In genomic region chr3:148510381-148510780, GRCm38 (mm10) we compare ENCODE assay signal across 26 mouse cellular contexts.
DNase-seq lines count a peak whose midpoint lies in the region; ATAC-seq lines count a peak whose summit lies in the region.
"Had no signal": no experiment of that assay in that cellular context is flagged by ENCODE, and none has a peak within 500 bp of the region (broad histone marks: within the 10 kb centered on the region; RNA-seq: fewer than 3 reads in every experiment).

No protein-coding gene starts in this region.

- 0 out of 2 replicates have a peak, but pooled peaks have one; percentile 12 for ATAC-seq in liver, embryonic 11.5 days (replicated peaks; ENCODE audit: low FRiP score)
- peak; percentile 74 for ATAC-seq in megakaryocyte, adult 5-6 weeks (ENCODE audit: poor library complexity, severe bottlenecking)
- ATAC-seq: hindbrain, postnatal 0 days had no signal

- no peaks in the 10 kb centered on the region for H3K4me1 ChIP-seq in liver, embryonic 11.5 days (replicated peaks; ENCODE audit: control insufficient read depth, insufficient read depth, low read length)
- H3K4me1 ChIP-seq: embryonic facial prominence, embryonic 12.5 days; kidney, embryonic 15.5 days; limb, embryonic 15.5 days; neural tube, embryonic 12.5 days had no signal

- H3K36me3 ChIP-seq in liver, embryonic 11.5 days (ENCODE audit: control insufficient read depth, insufficient read depth, low read length), result no peaks in the 10 kb centered on the region
- H3K36me3 ChIP-seq: embryonic facial prominence, embryonic 12.5 days; kidney, embryonic 15.5 days; limb, embryonic 15.5 days; neural tube, embryonic 12.5 days had no signal

- WGBS in liver, embryonic 11.5 days, result 46% methylated on average over 5 of the region's 5 CpGs

- H3K4me2 ChIP-seq in liver, embryonic 11.5 days, result no peak overlapping the region
- H3K4me2 ChIP-seq: embryonic facial prominence, embryonic 12.5 days; kidney, embryonic 15.5 days; limb, embryonic 15.5 days; neural tube, embryonic 12.5 days had no signal

- no peak overlapping the region for H3K4me3 ChIP-seq in liver, embryonic 11.5 days (ENCODE audit: low read depth, low read length)
- H3K4me3 ChIP-seq: embryonic facial prominence, embryonic 12.5 days; kidney, embryonic 15.5 days; limb, embryonic 15.5 days; neural tube, embryonic 12.5 days had no signal

- no peak for DNase-seq in liver, embryonic 11.5 days (ENCODE audit: low spot score)
- DNase-seq in liver, result no peak
- DNase-seq in c-Kit-positive CD71-negative TER-119-negative erythroid progenitor cells, embryonic 14.5 days (ENCODE audit: low read depth), result peak; percentile 16
- DNase-seq in urinary bladder, postnatal 36 days (ENCODE audit: low spot score in 2 of 2), result no peak
- DNase-seq in cerebellum, postnatal 36 days, result no peak
- DNase-seq in right cerebral cortex, postnatal 25 days, result no peak
- DNase-seq in layer of hippocampus, adult 8-10 months (ENCODE audit: low spot score in 2 of 2), result no peak
- DNase-seq: cerebellum, adult 11-12 months; cerebellum, postnatal 10 days; gastrocnemius, postnatal 25 days; heart, postnatal 4 days; kidney, adult 11 months; kidney, postnatal 36 days; layer of hippocampus, adult 9-11 months; lung, adult 18-20 months; lung, postnatal 10 days; midbrain, embryonic 14.5 days; retina, postnatal 1 day; thymus, adult 18-20 months; thymus, postnatal 36 days had no signal

- no peak overlapping the region for H3K9ac ChIP-seq in liver, embryonic 11.5 days (ENCODE audit: low read depth, low read length)
- H3K9ac ChIP-seq: embryonic facial prominence, embryonic 12.5 days; kidney, embryonic 15.5 days; limb, embryonic 15.5 days; neural tube, embryonic 12.5 days had no signal

- H3K27ac ChIP-seq in liver, embryonic 11.5 days (ENCODE audit: low read depth, low read length), result no peak overlapping the region
- H3K27ac ChIP-seq: embryonic facial prominence, embryonic 12.5 days; hindbrain, postnatal 0 days; kidney, embryonic 15.5 days; limb, embryonic 15.5 days; neural tube, embryonic 12.5 days had no signal

- no peaks in the 10 kb centered on the region for H3K9me3 ChIP-seq in liver, embryonic 11.5 days (ENCODE audit: control insufficient read depth, low read length)
- H3K9me3 ChIP-seq: embryonic facial prominence, embryonic 12.5 days; kidney, embryonic 15.5 days; limb, embryonic 15.5 days; neural tube, embryonic 12.5 days had no signal

- no peaks in the 10 kb centered on the region for H3K27me3 ChIP-seq in liver, embryonic 11.5 days (replicated peaks; ENCODE audit: control insufficient read depth, insufficient read depth, low read length)
- H3K27me3 ChIP-seq: embryonic facial prominence, embryonic 12.5 days; kidney, embryonic 15.5 days; limb, embryonic 15.5 days; neural tube, embryonic 12.5 days had no signal
